Mouse (Mus musculus) hindbrain, embryonic 12.5 days (tissue): Measurements from ENCODE around the gene Clec2d. TPM values are rescaled to one million over a fixed set of nuclear protein-coding genes. Genes with fewer than 3 reads are reported as not detected.

Experiments used
- ATAC-seq: fragments of 200-750 bp; cut with Nextera tagmentation; 2 replicates; pipeline ENCODE4 v1.8.0; 2017; ENCODE audit warnings: moderate TSS enrichment; ENCODE audit not compliant: low FRiP score
- H3K27ac ChIP-seq: fragments of 300-500 bp; sonication (generic); 2 replicates; pipeline ENCODE4 v1.5.1; 2016; ENCODE audit warnings: mild to moderate bottlenecking
- H3K27me3 ChIP-seq: fragments of 300-500 bp; sonication (generic); 2 replicates; pipeline ENCODE4 v1.6.1; 2016; ENCODE audit warnings: mild to moderate bottlenecking
- H3K36me3 ChIP-seq: fragments of 300-500 bp; sonication (generic); 2 replicates; pipeline ENCODE4 v1.6.1; 2016; ENCODE audit warnings: mild to moderate bottlenecking
- H3K4me1 ChIP-seq: fragments of 300-500 bp; sonication (generic); 2 replicates; pipeline ENCODE4 v1.6.1; 2016
- H3K4me2 ChIP-seq: fragments of 300-500 bp; sonication (generic); replicated peaks from 2 replicates; pipeline ENCODE4 v1.6.1; 2016; ENCODE audit warnings: mild to moderate bottlenecking
- H3K4me3 ChIP-seq: fragments of 300-500 bp; sonication (generic); 2 replicates; pipeline ENCODE4 v1.5.1; 2016; ENCODE audit warnings: mild to moderate bottlenecking
- H3K9ac ChIP-seq: fragments of 300-500 bp; sonication (generic); 2 replicates; pipeline ENCODE4 v1.6.1; 2016; ENCODE audit warnings: mild to moderate bottlenecking, moderate library complexity
- H3K9me3 ChIP-seq: fragments of 300-500 bp; sonication (generic); replicated peaks from 2 replicates; pipeline ENCODE4 v1.6.1; 2016; ENCODE audit warnings: mild to moderate bottlenecking
- WGBS: fragments of 180-500 bp; shearing (Covaris S2); methylation state at CpG from one replicate; pipeline ENCODE4 v1.1.7; 2016; 5-methylcytosine and 5-hydroxymethylcytosine counted together
- microRNA-seq: library from miRNA; unstranded; fragments of <30 nt; microRNA quantifications from one replicate; pipeline ENCODE4, GENCODE M21; 2017
- polyA plus RNA-seq: library from polyadenylated mRNA; unstranded; fragments of >200 nt; fragmentation: Nextera tagmentation; extraction: Ambion mirVana; gene quantifications from 2 replicates; pipeline ENCODE4 v1.2.1, GENCODE M21; 2016

Clec2d gene
- polyA plus RNA-seq, 1 experiment from 2014 or later = not detected

- 88% methylated on average over 9 of the region's 9 CpGs for WGBS
These were observed 52.4 kb downstream of the Clec2d start for GRCm38 (mm10) chr6:129232842-129233205.

GRCm38 (mm10) chr6:129233366-129233954, 53.0 kb downstream of the Clec2d start:
- Histone ChIP-seq H3K9ac (no peak overlapping the region), H3K27ac (no peak overlapping the region), H3K9me3 (no peaks in the 10 kb centered on the region), H3K27me3 (no peaks in the 10 kb centered on the region), H3K4me2 (no peak overlapping the region), H3K36me3 (no peaks in the 10 kb centered on the region), H3K4me1 (peaks cover 7% of the 10 kb centered on the region), H3K4me3 (no peak overlapping the region)
- ATAC-seq = no peak
- 85% methylated on average over 6 of the region's 6 CpGs for WGBS

More at GRCm38 (mm10) chr6:129232842-129233205, 52.4 kb downstream of the Clec2d start:
- no peak for ATAC-seq
- H3K4me1 ChIP-seq = peaks cover 4% of the 10 kb centered on the region; the same call in 1 of the 2 replicates
- no peak overlapping the region for H3K4me3 ChIP-seq
- no peaks in the 10 kb centered on the region for H3K27me3 ChIP-seq
- H3K9me3 ChIP-seq = no peaks in the 10 kb centered on the region
- no peak overlapping the region for H3K4me2 ChIP-seq
- H3K27ac ChIP-seq = no peak overlapping the region
- no peak overlapping the region for H3K9ac ChIP-seq
- H3K36me3 ChIP-seq = no peaks in the 10 kb centered on the region

- Histone ChIP-seq H3K27me3 (no peaks in the 10 kb centered on the region), H3K4me1 (peaks cover 7% of the 10 kb centered on the region), H3K9ac (no peak overlapping the region), H3K4me3 (no peak overlapping the region), H3K4me2 (no peak overlapping the region), H3K27ac (no peak overlapping the region), H3K9me3 (no peaks in the 10 kb centered on the region), H3K36me3 (no peaks in the 10 kb centered on the region)
- WGBS = 89% methylated on average over 14 of the region's 18 CpGs
- ATAC-seq = no peak
These were observed 53.5 kb downstream of the Clec2d start for GRCm38 (mm10) chr6:129233955-129234369.

- no peak for ATAC-seq
- Histone ChIP-seq H3K9ac (no peak overlapping the region), H3K4me1 (peaks cover 7% of the 10 kb centered on the region), H3K27me3 (no peaks in the 10 kb centered on the region), H3K36me3 (no peaks in the 10 kb centered on the region), H3K9me3 (no peaks in the 10 kb centered on the region), H3K27ac (no peak overlapping the region), H3K4me2 (no peak overlapping the region), H3K4me3 (no peak overlapping the region)
- WGBS = 73% methylated on average over 8 of the region's 8 CpGs
These were observed 54.3 kb downstream of the Clec2d start for GRCm38 (mm10) chr6:129234456-129235360.

GRCm38 (mm10) chr6:129235855-129236461, 55.5 kb downstream of the Clec2d start:
- no peak for ATAC-seq
- WGBS = 88% methylated on average over 5 of the region's 5 CpGs
- Histone ChIP-seq H3K27me3 (no peaks in the 10 kb centered on the region), H3K4me1 (peaks cover 7% of the 10 kb centered on the region), H3K4me2 (no peak overlapping the region), H3K36me3 (no peaks in the 10 kb centered on the region), H3K9ac (no peak overlapping the region), H3K9me3 (no peaks in the 10 kb centered on the region), H3K4me3 (no peak overlapping the region), H3K27ac (no peak overlapping the region)

Small RNA genes lying within 50 kb of the gene (microRNA-seq; reads per million reads assigned to microRNA genes)
- not detected for gene Gm27514

Other genes with a start within 250 kb of the Clec2d start
- gene Clec2g, start 246.2 kb upstream of the Clec2d start, polyA plus RNA-seq = not detected in 2 replicates
- gene Klrb1f, start 134.7 kb upstream of the Clec2d start, polyA plus RNA-seq = 0.18 and 0.45 TPM in 2 replicates
- gene Clec2e, start 79.7 kb upstream of the Clec2d start, polyA plus RNA-seq = not detected in 2 replicates
- 0.22 TPM in 1 of 2 replicates, not detected in the other for gene Cd69, start 94.8 kb downstream of the Clec2d start, polyA plus RNA-seq
- gene 4922502D21Rik, start 151.2 kb downstream of the Clec2d start, polyA plus RNA-seq = not detected in 2 replicates
- gene Clec12a, start 162.1 kb downstream of the Clec2d start, polyA plus RNA-seq = 0.38 and 0.40 TPM in 2 replicates
- 0.17 TPM in 1 of 2 replicates, not detected in the other for gene Clec12b, start 205.3 kb downstream of the Clec2d start, polyA plus RNA-seq
- 4.8 TPM in 2 replicates for gene Clec1b, start 216.7 kb downstream of the Clec2d start, polyA plus RNA-seq
- 0.12 and 0.16 TPM in 2 replicates for gene Clec9a, start 228.2 kb downstream of the Clec2d start, polyA plus RNA-seq